Mouse (Mus musculus) induced T-regulatory cell, adult 2 months (primary cell): ENCODE measurements at regions not wholly inside any gene's neighbourhood (a gene's known extent, or its start where the extent isn't known, plus 50 kb on each side); places are given as distances from the start of the nearest gene placed in this dataset.
A peak's percentile ranks its signal among the peaks of the same experiment; 100 is the strongest.

Experiments used
- DNase-seq: peaks from one replicate; pipeline ENCODE4 v3.0.0-alpha.2; 2012; ENCODE audit warnings: low read depth

DNA sequence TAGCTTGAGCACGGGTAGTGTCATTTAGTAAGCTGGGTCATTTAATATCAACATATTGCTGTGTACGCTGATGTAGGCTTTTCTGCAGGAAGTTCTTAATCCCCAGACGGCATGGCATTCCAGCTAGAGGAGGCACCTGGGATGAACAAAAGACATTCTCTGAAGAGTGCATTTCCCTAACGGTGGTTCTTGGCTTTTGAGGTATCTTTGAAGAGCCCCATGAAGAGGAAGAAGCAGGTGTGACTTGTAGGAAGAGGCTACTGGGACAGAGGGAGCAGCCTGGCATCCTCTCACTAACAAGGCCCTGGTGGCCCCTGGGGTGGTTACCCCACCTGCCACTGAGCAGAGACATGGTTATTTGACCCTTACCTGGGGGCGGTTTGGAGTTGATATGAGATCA lies 457.7 kb downstream of the Rnf144b start:
- DNase-seq = no peak

DNA sequence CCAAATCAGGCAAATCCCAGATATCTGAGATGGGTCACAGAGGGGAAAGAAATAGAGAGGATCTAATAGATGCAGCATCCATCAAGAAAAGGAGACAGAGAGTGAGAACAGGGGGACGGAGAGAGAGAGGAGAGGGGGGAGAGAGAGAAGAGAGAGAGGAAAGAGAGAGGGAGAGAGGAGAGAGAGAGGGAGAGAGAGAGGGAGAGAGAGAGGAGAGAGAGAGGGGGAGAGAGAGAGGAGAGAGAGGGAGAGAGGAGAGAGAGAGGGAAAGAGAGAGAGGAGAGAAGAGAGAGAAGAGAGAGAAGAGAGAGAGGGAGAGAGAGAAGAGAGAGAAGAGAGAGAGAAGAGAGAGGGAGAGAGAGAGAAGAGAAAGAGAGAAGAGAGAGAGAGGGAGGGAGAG lies 462.7 kb downstream of the Rnf144b start:
- no peak for DNase-seq

- DNase-seq = no peak
Observed at GRCm38 (mm10) chr13:47602646-47603045, 480.2 kb downstream of the Rnf144b start.

- DNase-seq = no peak
Observed at GRCm38 (mm10) chr13:47611439-47611838, 489.0 kb downstream of the Rnf144b start.

DNA sequence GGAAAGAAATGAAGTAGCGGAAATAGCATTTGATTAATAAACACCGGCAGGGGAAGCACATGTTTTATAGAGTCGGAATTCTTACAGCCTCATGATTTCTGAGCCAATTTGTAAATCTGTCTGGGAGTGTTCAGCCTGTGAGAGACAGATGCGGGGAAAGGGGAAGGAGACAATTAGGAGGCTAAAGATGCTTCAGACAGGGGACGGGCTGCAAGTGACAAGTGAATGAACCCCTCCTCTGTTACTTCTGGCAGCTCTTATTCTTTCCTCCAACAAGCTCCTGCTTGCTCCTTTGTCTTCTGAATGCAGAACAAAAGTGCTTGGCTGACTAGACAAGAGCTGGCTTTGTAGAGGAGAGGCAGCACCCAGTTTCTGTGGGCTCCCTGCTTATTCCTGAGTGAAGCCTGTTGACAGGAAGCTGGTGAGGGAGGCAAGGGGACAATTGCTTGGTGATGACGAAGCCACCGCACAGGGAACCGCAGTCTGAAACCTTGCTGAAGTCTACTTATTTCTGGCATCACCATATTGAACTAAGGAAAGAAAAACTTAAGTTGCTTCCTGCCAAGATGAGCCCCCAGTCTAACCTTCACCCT lies 514.2 kb downstream of the Rnf144b start:
- DNase-seq = no peak

- DNase-seq = no peak
Observed at GRCm38 (mm10) chr13:47642341-47642740, 519.9 kb downstream of the Rnf144b start.

DNA sequence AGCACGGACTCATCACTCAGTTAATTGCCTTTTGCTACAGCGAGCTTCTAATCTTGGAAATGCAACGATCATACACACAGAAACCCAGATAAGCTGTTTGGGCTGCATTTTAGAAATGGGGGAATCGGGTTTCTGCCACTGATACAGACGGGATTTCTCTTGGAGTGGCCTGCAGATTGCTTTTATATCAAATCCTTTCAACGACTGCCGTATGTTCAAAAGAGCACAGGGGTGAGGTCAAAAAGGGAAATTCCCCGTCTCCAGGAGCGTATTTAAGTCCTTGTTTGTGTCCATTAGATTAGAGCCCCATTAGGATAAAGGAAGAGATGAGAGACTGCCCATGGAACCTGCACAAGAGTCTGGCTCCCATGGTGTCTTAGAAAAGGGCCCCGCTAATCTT lies 522.6 kb downstream of the Rnf144b start:
- DNase-seq = no peak

DNA sequence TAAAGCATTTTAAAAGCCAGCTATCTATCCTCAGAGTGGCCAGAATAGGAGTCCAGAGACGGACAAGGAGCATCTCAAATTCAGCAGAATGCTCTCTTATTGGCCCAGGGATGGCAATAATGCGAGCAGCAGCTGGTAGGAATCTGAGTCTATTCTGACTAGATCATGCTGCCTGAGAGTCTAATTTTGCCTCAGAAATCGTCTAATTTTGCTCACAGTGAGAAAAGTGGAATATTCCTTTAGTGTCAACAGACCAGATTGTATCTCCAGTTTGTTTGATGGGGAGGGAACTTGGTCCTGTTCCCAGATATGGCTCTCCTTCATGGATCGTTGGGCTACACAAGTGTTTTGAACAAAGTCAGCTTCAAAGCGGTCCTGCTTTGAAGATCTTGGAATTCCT lies 525.2 kb downstream of the Rnf144b start:
- DNase-seq = no peak

GRCm38 (mm10) chr13:47650093-47650492 lies 527.6 kb downstream of the Rnf144b start:
- no peak for DNase-seq

DNA sequence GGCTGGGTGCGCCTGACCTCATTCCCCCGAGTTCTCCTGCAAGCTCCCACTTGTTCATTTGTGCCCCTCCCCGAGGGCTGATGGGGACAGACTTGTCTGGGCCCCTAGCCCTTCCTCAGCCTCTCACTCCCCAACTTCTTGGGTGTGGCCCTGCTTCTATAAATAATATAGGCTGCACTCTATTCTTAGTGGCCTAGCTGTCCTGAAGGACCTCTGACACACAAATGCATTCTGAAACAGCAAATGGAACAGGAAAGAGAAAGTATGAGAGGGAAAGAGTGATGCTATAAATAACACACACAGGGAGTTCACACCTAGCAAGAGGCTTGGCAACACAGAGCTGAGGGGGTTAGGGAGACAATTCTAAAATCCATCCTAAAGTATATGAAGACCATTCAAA lies 544.0 kb downstream of the Rnf144b start:
- no peak for DNase-seq

DNA sequence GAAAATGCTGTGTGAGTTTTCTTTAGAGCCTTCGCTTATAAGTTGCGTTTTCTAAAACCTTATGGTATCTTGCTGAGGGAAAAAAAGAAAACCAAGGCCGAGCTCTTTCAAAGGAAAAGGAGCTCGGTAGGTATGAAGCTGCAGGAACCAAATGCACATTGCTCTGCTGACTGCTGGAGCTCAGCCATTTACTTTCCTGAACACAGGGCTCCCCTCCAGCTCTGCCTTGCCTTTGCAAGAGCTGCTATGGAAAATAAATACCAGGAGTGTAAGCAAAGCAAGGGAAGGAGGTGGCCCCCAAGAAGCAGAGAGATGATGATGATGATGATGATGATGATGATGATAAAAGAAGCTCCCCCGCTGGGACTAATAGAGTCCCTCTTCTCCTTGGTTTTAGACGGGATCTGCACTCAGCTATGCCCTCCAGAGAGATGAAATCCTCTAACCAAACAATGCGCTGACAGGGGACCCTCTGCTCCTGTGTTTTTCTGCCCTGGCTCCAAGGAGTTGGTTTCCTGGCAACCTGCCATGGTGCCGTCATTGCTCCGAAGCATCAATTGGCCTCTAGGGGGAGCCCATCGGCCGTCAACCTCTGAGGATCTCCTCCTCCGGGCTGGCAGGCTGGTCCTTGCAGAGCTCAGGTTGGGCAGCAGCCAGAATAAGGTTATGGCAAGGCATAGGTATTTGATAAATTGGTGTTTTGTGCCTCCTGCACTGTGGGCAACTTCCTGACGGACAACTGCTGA lies 544.7 kb downstream of the Rnf144b start:
- peak; percentile 3 for DNase-seq

DNA sequence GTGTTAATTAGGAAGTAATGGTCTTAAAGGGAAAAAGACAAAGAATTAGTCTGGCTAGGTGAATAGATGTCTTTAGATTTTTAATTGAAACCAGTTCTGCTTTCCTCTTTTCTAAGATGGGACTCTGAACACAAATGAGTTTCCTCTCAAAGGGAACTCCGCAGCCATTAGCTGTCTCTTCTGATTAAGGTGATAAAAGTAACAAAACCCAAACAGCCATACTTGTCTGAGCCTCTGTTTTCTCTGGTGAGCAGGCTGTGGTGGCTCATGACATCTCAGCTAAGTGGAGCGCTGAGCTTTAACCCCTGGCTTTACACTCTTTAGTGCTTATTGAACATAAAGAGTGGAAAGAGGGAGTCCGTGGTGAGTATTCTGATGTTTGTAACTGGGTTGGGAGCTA lies 565.7 kb downstream of the Rnf144b start:
- no peak for DNase-seq

DNA sequence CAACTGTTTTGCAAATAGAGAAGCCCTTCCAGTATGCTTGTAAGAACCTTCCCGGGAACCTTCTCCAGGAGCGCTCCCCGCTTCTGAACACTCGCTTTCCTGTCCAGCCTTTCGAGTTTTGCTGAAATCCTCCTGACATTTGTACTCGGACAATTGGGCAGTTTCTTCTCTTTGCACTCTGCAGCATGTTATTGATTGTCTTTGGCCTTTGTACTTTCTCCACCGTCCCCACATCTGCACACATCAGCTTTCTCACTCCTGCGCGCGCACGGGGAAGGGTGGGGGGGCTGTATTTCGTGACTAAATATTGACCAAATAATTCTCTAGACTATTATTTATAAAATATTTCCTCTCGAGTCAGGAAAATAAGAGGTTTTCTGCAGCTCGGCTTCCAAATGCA lies 567.2 kb upstream of the Id4 start:
- no peak for DNase-seq

DNA sequence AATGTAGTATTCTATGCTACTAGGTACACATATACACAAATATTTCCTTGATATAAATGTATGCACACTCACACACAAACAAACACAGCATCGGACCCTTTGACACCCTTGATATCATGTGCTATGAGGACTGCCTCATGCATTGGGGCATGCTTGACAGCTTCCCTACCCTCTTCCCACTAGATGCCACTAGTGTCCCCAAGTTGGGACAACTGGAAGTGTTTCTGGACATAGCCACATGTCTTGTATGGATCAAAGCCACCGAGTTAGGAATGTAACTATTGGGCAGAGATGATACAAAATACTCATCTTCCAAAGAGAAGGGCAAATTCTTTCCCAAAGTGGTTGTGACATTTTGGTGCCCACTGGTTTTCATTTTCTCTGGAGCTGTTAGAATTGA lies 565.2 kb upstream of the Id4 start:
- no peak for DNase-seq

DNA sequence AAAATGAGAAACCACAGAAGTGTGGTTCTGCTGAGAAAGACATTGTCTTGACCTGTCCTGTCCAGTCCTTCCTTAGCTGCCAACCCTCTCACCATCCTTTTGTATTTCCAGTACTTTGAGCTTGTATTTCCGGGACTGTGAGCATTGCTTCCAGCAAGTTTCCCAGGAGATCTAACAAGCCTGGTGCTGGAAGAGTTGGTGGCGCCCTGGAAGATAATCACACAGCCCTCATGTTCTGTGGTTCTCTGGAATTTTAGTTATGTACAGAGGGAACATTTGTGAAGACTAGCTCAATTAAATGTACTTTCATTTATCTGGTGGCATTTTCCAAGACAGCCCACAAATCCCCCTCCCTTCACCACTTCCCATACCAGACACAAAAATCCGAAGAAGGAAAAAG lies 560.5 kb upstream of the Id4 start:
- DNase-seq = no peak

GRCm38 (mm10) chr13:47707961-47708609 lies 552.9 kb upstream of the Id4 start:
- DNase-seq = no peak

- DNase-seq = no peak
Observed at GRCm38 (mm10) chr13:47709323-47709722, 551.7 kb upstream of the Id4 start.

GRCm38 (mm10) chr13:47712507-47712906 lies 548.5 kb upstream of the Id4 start:
- DNase-seq = no peak

DNA sequence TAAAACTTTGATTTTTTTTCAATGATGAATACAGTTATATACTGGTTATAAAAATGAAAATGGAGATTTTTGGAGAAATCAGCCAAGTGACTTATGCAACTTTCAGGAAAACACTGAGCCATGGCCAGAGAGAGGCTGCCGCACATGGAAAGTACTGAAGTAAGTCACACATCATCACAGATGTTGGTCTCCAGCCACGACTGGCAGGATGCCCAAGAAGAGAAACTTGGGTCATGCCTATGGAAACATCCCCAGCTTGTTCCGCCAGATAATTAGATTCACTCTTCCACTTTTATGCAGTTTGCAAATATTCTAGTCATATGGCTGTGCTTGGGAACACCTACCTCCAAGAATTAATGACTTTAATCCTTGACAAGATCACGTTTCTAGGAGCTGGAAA lies 544.8 kb upstream of the Id4 start:
- DNase-seq = no peak

GRCm38 (mm10) chr13:47720645-47721044 lies 540.4 kb upstream of the Id4 start:
- no peak for DNase-seq

DNA sequence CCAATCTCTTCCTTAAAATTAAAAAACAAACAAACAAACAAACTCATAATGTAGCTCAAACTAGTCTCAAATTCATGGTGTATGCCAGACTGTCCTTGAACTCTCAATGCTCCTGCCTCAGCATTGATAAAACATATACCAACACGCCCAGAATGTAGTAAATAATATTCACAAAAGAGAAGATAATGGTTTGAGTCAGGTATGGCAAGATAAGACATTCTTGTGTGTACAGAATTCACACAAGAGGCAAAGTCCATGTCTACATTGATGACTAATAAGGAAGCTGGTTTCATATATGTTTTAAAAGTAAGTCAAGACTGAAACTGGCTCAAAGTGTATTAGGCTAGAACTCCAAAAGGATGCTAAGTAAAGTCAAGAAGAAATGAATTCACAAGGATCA lies 526.6 kb upstream of the Id4 start:
- DNase-seq = no peak

- no peak for DNase-seq
Observed at GRCm38 (mm10) chr13:47735426-47736063, 525.5 kb upstream of the Id4 start.

DNA sequence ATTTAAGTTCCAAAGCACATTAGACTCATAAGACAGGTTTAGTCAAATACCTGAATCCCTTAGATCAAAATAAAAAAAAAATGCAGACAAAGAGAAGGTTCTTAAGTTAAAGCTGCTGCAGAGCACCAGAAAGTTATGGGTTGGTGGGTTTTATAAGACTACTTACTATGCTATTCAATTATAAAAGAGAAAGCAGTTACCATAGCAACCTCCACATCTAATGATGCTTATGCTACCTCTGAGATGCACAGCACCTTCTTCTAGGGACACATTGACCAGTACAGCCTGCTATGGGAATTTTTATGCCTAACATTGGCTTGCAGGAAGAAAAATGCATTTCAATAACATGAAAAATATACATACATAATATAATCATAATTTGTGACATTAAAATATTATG lies 512.1 kb upstream of the Id4 start:
- DNase-seq = no peak
